Mouse (Mus musculus): ENCODE data around the gene Rpain. TPM values are rescaled to one million over a fixed set of nuclear protein-coding genes. Genes with fewer than 3 reads are reported as not detected.

Gene Rpain
- polyA plus RNA-seq, 1 experiment from 2014 or later: 81.1 TPM

DNA sequence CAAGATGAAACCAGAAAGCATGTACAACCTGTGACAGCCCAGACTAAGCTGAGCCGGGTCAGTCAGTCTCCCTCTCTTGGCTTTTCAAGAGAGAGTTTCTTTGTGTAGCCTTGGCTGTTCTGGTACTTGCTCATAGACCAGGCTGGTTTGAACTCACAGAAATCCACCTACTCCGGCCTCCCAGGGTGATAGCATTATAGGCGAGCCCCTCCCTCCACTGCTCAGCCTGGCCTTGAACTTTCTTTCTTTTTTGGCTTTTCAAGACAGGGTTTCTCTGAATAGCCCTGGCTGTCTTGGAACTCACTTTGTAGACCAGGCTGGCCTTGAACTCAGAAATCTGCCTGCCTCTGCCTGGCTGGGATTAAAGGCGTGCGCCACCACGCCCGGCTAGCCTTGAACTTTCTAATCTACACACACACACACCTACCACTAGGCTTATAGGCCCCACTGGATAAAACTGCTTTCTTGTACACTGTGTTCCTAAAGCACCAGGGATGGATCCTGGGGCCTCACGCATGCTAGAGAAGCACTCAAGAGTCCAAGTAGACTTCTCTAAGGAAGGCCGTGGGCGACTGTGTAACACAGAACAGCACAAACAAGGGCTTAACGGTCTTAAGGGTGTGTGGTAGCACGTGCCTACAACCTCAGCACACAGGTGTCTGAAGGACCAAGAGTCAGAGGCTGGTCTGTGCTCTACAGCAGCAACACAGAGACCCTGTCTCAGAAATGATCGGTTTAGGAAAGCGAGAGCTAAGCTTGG, 10.9 kb downstream of the Rpain start:
- 91% methylated on average over 14 of the region's 14 CpGs for WGBS
- DNase-seq (ENCODE audit: low spot score): no peak
- H3K27ac ChIP-seq (ENCODE audit: low read depth, low read length): no peak overlapping the region
- peaks cover 7% of the 10 kb centered on the region for H3K4me1 ChIP-seq (ENCODE audit: control insufficient read depth, insufficient read depth, low read length)
- no peak for ATAC-seq
- H3K27me3 ChIP-seq (replicated peaks; ENCODE audit: control insufficient read depth, insufficient read depth, low read length): no peaks in the 10 kb centered on the region
- H3K9ac ChIP-seq (ENCODE audit: low read length): no peak overlapping the region
- H3K4me3 ChIP-seq (ENCODE audit: low read depth, low read length): no peak overlapping the region
- H3K36me3 ChIP-seq (ENCODE audit: control insufficient read depth, insufficient read depth, low read length): peaks cover 63% of the 10 kb centered on the region
- H3K4me2 ChIP-seq (ENCODE audit: low read length): no peak overlapping the region; the same call in 1 of the 2 replicates
- no peaks in the 10 kb centered on the region for H3K9me3 ChIP-seq (replicated peaks; ENCODE audit: control insufficient read depth, low read length)

DNA sequence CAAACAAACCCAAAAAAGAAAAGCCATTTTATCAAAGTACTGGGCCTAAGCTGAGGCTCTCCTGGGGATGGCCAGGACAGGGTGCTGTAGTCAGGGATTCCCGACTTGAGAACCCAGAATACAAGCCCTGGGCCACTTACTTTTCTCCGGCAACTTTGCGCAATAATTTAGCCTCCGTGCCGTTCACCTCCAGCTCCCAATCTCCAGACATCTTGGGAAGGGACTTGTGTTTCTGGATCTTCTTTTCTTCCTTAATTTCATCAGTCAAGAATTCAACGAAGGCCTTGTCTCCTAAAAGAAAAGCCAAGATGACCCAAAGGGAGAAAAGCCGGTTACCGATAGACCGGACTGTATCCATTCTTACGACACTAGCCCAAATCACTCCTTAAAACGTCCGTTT, 12.0 kb downstream of the Rpain start:
- Histone ChIP-seq H3K27ac (ENCODE audit: low read depth, low read length) (no peak overlapping the region), H3K4me1 (ENCODE audit: control insufficient read depth, insufficient read depth, low read length) (peaks cover 7% of the 10 kb centered on the region), H3K27me3 (replicated peaks; ENCODE audit: control insufficient read depth, insufficient read depth, low read length) (no peaks in the 10 kb centered on the region), H3K36me3 (ENCODE audit: control insufficient read depth, insufficient read depth, low read length) (peaks cover 63% of the 10 kb centered on the region), H3K9ac (ENCODE audit: low read length) (peak overlapping the region; percentile 91), H3K4me2 (ENCODE audit: low read length) (peak overlapping the region; percentile 77), H3K9me3 (replicated peaks; ENCODE audit: control insufficient read depth, low read length) (no peaks in the 10 kb centered on the region), H3K4me3 (ENCODE audit: low read depth, low read length) (peak overlapping the region; percentile 99)
- WGBS: 12% methylated on average over 12 of the region's 12 CpGs
- ATAC-seq (no peak), DNase-seq (ENCODE audit: low spot score) (no peak)

DNA sequence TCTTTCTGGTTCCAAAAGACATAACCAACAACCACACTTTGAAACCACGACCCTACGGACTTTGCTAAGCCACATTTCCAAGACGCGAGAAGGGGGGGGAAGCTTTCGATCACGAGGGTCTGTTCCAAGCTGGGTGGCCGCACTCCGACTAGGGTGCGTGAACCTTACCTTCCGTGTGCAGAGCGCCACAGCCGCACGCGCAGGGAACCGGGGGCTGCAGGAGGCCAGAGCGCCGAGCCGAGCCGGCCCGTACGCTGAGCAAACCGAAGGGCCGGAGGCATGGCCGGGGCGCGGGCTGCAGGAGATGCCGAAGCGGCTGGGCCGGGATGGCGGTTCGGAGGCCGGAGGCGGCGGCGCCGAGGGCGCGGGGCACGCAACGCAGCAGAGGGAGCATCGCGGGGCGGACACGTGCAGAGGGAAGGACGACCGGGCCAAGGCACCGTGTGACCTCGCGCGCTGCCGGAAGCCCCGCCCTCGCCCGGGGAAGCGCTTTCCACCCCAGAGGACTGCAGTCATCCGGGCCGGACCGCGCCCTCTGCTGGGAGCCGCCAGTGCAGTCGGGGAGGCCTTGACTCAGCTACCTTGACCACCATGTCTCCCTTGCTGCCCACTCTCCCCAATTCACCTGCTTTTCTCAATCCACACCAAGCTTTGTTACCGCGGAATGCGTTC, 12.7 kb downstream of the Rpain start, which contains the start of gene C1qbp:
TSS of gene C1qbp (minus strand) at position 470 of the 672 bp plus-strand sequence.
- H3K36me3 ChIP-seq (ENCODE audit: control insufficient read depth, insufficient read depth, low read length): peaks cover 63% of the 10 kb centered on the region
- H3K9me3 ChIP-seq (replicated peaks; ENCODE audit: control insufficient read depth, low read length): no peaks in the 10 kb centered on the region
- no peak within 1 kb of the TSS for H3K27ac ChIP-seq (ENCODE audit: low read depth, low read length)
- peak within 1 kb of the TSS; percentile 99 for H3K4me3 ChIP-seq (ENCODE audit: low read depth, low read length)
- H3K9ac ChIP-seq (ENCODE audit: low read length): peak within 1 kb of the TSS; percentile 91
- WGBS: under 1% methylated on average over 64 of the region's 64 CpGs
- peak within 1 kb of the TSS; percentile 77 for H3K4me2 ChIP-seq (ENCODE audit: low read length)
- DNase-seq (ENCODE audit: low spot score) (peak; percentile 88), ATAC-seq (peak; percentile 98)
- no peaks in the 10 kb centered on the region for H3K27me3 ChIP-seq (replicated peaks; ENCODE audit: control insufficient read depth, insufficient read depth, low read length)
- H3K4me1 ChIP-seq (ENCODE audit: control insufficient read depth, insufficient read depth, low read length): peaks cover 7% of the 10 kb centered on the region

DNA sequence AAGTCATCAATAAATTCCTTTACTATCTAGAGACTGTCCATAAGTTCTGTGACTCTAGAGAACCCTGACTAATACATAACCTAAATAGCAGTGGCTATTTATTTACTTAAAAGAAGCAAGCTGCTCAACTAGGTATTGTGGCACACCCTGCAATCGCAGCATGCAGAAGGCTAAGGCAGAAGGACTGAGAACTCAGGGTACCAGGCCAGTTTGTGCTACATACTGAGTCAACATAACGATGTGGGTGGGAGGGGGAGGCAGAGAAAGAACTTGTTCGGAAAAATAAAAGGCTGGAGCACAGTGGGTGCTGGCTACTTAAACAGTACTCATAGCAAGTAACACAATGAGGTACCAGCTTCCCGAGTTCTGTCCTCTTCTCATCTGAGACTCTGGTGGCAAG, 31.2 kb downstream of the Rpain start:
- H3K4me3 ChIP-seq (ENCODE audit: low read depth, low read length): no peak overlapping the region
- WGBS: 63% methylated on average over 4 of the region's 4 CpGs
- H3K4me1 ChIP-seq (ENCODE audit: control insufficient read depth, insufficient read depth, low read length): peaks cover 10% of the 10 kb centered on the region
- DNase-seq (ENCODE audit: low spot score) (no peak), ATAC-seq (no peak)
- H3K9ac ChIP-seq (ENCODE audit: low read length): no peak overlapping the region
- H3K9me3 ChIP-seq (replicated peaks; ENCODE audit: control insufficient read depth, low read length): no peaks in the 10 kb centered on the region
- peaks cover 45% of the 10 kb centered on the region for H3K36me3 ChIP-seq (ENCODE audit: control insufficient read depth, insufficient read depth, low read length)
- H3K27ac ChIP-seq (ENCODE audit: low read depth, low read length): no peak overlapping the region
- H3K27me3 ChIP-seq (replicated peaks; ENCODE audit: control insufficient read depth, insufficient read depth, low read length): no peaks in the 10 kb centered on the region
- H3K4me2 ChIP-seq (ENCODE audit: low read length): no peak overlapping the region

DNA sequence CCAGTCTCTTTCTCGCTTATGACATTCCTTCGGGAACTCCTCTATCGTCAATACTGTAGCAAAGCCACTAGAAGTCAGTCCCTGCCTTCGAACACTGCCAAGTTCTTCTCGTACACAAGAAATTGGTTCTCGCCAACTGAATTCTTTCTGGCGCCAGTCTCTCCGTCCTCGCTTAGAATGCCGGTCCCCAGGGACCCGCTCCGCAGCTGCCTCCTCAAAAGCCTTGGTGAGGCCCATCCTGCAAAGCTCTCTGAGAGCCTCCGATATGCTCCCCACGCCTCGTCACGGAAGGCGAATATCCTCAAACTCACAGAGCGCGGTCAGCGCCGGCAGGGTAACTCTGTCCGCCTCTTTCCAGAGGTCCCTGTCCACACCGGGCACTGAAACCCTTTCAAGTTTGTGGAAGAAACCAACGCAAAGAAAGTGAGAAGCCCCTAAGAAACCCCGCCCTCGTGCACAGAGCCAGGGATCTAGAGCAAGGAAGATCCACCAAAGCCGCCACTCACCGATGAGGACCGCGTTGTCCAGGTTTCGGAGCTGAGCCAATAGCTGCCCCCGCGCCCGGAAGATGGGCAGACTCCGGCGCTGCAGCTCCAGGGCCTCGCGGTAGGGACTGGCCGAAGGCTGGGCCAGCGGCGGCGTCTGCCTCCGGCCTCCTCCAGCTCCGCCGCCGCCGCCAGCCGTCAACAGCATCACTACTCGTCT, 33.8 kb downstream of the Rpain start:
- Histone ChIP-seq H3K4me3 (ENCODE audit: low read depth, low read length) (peak overlapping the region; percentile 91), H3K27me3 (replicated peaks; ENCODE audit: control insufficient read depth, insufficient read depth, low read length) (no peaks in the 10 kb centered on the region), H3K9me3 (replicated peaks; ENCODE audit: control insufficient read depth, low read length) (no peaks in the 10 kb centered on the region), H3K4me2 (ENCODE audit: low read length) (peak overlapping the region; percentile 93), H3K4me1 (ENCODE audit: control insufficient read depth, insufficient read depth, low read length) (peaks cover 10% of the 10 kb centered on the region), H3K27ac (ENCODE audit: low read depth, low read length) (peak overlapping the region; percentile 27; the same call in 1 of the 2 replicates), H3K36me3 (ENCODE audit: control insufficient read depth, insufficient read depth, low read length) (peaks cover 33% of the 10 kb centered on the region), H3K9ac (ENCODE audit: low read length) (peak overlapping the region; percentile 75)
- under 1% methylated on average over 49 of the region's 49 CpGs for WGBS
- peak; percentile 75 for ATAC-seq
- DNase-seq (ENCODE audit: low spot score): peak; percentile 34

DNA sequence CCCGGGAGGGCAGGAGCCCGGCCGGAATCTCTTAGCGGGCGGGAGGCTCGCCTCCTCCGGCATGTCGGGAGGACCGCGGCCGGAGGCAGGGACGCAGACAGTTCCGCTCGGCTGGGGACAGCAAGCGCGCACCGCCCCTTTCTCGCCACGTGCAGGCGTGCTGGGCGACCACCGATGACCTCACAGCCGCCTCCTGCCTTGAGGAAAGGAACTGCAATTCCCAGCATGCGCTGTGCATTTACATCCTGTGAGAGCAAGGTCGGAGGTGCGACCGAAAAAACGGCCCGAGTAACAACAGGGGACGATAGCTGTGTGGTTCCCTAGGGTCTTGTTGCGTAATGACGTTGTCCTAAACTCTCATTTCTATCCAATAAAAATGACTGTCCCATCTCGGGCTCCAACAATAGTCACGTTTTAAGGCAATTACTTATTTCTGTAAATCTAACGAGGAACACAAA, 34.3 kb downstream of the Rpain start, which contains the start of gene Dhx33:
TSS of gene Dhx33 (minus strand) at position 122 of the 458 bp plus-strand sequence.
- peak within 1 kb of the TSS; percentile 75 for H3K9ac ChIP-seq (ENCODE audit: low read length)
- ATAC-seq (peak; percentile 98), DNase-seq (ENCODE audit: low spot score) (peak; percentile 99)
- no peaks in the 10 kb centered on the region for H3K27me3 ChIP-seq (replicated peaks; ENCODE audit: control insufficient read depth, insufficient read depth, low read length)
- peaks cover 33% of the 10 kb centered on the region for H3K36me3 ChIP-seq (ENCODE audit: control insufficient read depth, insufficient read depth, low read length)
- WGBS: under 1% methylated on average over 34 of the region's 35 CpGs
- peak within 1 kb of the TSS; percentile 91 for H3K4me3 ChIP-seq (ENCODE audit: low read depth, low read length)
- no peaks in the 10 kb centered on the region for H3K9me3 ChIP-seq (replicated peaks; ENCODE audit: control insufficient read depth, low read length)
- H3K27ac ChIP-seq (ENCODE audit: low read depth, low read length): peak within 1 kb of the TSS; percentile 27; the same call in 1 of the 2 replicates
- H3K4me1 ChIP-seq (ENCODE audit: control insufficient read depth, insufficient read depth, low read length): peaks cover 10% of the 10 kb centered on the region
- peak within 1 kb of the TSS; percentile 93 for H3K4me2 ChIP-seq (ENCODE audit: low read length)

DNA sequence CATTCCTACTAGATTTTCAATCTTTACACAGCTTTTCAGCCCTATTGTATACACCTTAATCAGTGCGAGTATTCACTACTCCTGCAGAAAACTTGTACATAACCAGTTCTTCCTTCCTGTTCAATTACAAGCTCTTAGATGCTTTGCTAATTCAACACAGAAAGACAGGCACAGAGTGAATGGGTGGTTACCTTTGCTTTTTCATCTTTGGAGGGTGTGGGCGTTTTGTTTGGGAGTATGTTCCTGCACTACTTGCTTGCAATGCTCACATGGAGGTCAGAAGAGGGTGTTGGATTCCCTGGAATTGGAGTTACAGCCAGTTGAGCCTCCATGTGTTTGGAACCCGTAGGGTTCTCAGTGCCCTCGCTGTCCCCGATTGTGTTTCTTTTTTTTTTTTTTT, 35.0 kb downstream of the Rpain start:
- Histone ChIP-seq H3K4me3 (ENCODE audit: low read depth, low read length) (peak overlapping the region; percentile 91), H3K27ac (ENCODE audit: low read depth, low read length) (no peak overlapping the region), H3K9me3 (replicated peaks; ENCODE audit: control insufficient read depth, low read length) (no peaks in the 10 kb centered on the region), H3K27me3 (replicated peaks; ENCODE audit: control insufficient read depth, insufficient read depth, low read length) (no peaks in the 10 kb centered on the region), H3K4me1 (ENCODE audit: control insufficient read depth, insufficient read depth, low read length) (peaks cover 10% of the 10 kb centered on the region), H3K9ac (ENCODE audit: low read length) (no peak overlapping the region; the same call in 1 of the 2 replicates), H3K4me2 (ENCODE audit: low read length) (peak overlapping the region; percentile 93), H3K36me3 (ENCODE audit: control insufficient read depth, insufficient read depth, low read length) (peaks cover 34% of the 10 kb centered on the region)
- no peak for ATAC-seq
- no peak for DNase-seq (ENCODE audit: low spot score)
- WGBS: 50% methylated on average over 5 of the region's 5 CpGs

DNA sequence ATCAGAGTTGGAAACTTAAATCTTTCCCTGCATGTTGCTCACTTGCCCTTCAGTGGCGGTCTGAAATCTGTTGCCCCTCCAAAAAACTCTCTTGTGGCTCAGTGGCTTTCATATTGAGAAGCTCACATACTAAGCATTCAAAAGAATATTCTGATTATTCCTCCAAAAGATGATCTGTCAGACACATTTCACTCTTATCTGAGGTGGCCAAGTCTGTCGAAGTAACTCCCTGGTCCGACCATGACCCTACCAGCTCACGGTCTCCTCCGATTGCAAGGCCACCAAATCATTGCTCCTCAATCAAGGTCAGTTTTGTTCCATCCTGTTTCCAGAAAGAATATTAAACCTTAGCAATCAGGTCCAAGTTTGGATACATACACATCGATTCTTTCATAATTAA, 37.0 kb downstream of the Rpain start:
- Histone ChIP-seq H3K9me3 (replicated peaks; ENCODE audit: control insufficient read depth, low read length) (no peaks in the 10 kb centered on the region), H3K36me3 (ENCODE audit: control insufficient read depth, insufficient read depth, low read length) (peaks cover 42% of the 10 kb centered on the region), H3K4me1 (ENCODE audit: control insufficient read depth, insufficient read depth, low read length) (peaks cover 10% of the 10 kb centered on the region), H3K4me3 (ENCODE audit: low read depth, low read length) (no peak overlapping the region), H3K4me2 (ENCODE audit: low read length) (no peak overlapping the region), H3K27me3 (replicated peaks; ENCODE audit: control insufficient read depth, insufficient read depth, low read length) (no peaks in the 10 kb centered on the region), H3K27ac (ENCODE audit: low read depth, low read length) (no peak overlapping the region), H3K9ac (ENCODE audit: low read length) (no peak overlapping the region)
- 94% methylated on average over 6 of the region's 6 CpGs for WGBS
- DNase-seq (ENCODE audit: low spot score): no peak
- no peak for ATAC-seq

Measured in forebrain, embryonic 14.5 days (tissue).